Mouse (Mus musculus) thymus, postnatal 10 days (tissue): ENCODE results near the gene Dapl1.

ENCODE experiments used
- DNase-seq, 2 experiments: peaks; one replicate each; pipeline ENCODE4 v3.0.0; 2021; ENCODE audit warnings: low spot score in 2 of 2

Gene Dapl1

DNA sequence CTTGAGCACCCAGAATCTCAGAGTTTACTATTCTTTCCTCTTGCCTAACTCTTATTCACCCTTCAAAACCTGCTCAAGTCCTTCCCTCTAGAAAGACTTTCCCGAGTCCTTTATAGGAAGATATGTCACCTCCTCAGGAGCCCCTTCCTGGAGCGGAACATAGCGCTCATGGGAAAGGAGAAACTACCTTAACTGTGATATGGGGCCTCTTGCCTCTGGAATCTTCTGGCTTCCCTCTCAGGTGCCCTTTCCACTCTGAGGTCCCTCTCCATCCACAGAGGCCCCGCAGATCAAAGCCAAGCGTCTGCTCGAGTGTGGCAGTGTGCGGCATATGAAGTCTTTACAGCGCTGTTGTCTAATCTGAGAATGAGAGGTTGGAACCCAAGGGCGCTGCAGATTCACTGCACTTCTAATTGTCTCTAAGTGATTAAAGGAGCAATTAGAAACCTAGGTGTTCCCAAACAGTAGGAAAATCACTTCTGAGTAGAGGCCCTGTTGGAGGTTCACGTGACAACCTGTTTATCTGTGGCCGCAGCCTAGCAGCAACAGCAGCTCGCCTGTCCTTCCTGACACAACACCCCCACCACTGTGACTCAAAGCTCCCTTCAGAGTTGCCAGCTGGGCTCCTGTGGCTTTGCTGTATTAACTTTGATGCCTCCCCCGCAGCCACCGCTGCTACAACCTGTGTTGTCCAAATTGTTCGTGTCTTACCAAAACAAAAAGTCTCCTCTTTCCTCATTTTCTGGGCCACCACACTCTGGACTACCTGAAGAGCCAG lies 49.7 kb downstream of the Dapl1 start:
- no peak for DNase-seq

DNA sequence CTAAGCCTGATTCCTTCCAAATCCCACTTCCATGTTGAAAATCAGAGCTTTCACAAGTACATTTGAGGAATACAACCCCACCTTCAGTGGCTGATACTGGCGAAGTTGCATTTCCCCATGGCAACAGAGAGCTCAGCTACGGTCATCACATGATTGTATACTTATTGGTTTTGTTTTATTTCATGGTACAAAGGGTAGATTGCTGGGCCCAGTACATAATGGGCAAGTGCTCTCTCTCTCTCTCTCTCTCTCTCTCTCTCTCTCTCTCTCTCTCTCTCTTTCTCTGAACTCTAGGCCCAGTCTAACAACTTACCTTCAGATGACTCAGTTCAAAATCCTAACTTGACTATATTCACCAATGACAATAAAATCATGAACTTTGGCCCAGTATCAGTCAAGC lies 52.5 kb downstream of the Dapl1 start:
- no peak for DNase-seq

DNA sequence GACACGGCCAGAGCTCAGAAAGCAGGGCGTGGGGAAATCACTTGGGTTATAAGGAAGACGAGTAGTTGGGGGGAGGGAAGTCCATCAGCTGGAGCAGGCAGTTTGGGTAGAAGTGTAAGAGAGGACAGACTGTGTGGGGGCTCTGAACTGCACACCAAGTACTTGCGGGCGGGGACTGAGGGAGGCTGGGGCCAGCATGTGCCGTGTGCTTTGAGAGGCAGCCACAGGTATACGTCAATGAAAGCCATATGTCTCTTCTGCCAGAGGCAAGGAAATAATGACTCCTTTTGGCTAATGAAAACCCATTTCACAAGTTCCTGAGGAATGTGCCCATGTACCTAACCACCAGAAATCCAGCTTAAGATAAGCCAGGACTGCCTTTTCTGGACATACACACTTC lies 53.6 kb downstream of the Dapl1 start:
- no peak for DNase-seq

DNA sequence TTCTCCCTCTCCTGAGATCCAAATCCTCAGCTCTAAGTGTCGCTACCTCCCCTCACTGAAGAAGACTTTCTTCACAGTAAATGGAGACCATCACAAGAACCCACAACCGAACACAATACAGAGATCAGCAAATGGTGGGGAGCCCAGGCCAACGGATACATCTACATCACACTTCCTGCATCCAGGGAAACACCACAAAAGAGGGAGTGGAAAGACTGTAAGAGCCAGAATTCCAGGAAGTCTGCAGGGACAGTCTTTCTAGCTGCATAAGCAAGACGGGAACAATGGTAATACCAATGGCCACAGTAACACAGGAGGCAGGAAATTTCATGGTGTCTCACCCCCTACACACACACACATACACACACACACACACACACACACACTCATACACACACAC lies 55.3 kb downstream of the Dapl1 start:
- no peak for DNase-seq

DNA sequence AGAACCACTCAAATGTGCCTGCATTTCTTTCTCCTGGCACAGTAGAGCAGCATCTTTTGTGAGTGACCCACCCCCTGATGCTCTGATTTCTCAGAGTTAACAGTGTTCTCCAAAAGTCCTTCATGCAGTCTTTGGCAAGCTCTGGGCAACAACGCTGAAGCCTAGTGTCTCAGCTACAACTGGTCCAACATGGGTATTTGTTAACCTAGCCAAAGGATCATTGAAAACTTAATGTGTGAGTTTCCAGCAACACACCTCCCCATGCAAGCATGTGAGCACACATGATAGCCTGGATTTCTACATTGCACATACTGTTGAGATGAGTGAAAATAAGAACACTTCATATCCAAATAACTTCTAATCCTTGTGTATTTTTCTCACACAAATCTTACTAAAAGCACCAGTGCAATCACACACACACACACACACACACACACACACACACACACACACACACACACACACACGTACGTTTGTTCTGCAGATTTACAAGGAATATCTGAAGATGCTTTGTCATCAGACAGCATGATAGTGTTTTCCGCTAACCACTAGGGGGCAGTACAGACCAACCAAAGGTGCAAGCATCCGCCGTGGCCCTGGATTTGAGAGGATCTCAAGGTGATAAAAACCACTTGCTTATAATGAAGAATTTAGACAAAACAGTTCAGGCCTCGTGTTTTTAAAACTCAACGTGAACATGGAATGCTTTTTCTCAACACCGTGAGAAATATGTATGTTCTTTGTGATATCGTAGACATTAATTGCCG lies 56.9 kb downstream of the Dapl1 start:
- peak; percentile 62 to 91 for DNase-seq

DNA sequence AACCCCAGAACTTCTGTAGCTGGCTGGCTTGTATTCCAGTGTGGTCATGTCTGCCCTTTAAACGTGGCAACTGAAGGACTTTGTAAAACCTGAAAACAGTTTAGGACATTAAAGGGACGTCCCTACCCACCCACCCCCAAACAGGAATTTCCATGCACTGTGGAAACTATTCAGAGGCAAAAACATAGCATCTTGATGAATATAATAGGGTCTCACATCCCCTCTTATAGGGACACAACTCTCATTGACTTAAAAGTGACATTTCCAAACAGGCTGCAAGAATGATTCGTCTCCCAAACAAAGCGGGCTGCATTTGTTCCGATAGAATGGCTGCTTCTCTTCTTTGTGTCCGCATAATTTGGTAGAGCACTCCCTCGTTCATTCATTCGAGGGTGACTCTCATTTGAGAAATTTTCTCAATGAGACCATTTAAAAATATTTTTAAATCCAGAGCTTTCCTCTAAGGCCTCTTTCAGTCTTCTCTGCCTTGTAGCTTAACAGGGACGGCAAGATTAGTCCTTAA lies 59.2 kb downstream of the Dapl1 start:
- no peak for DNase-seq

DNA sequence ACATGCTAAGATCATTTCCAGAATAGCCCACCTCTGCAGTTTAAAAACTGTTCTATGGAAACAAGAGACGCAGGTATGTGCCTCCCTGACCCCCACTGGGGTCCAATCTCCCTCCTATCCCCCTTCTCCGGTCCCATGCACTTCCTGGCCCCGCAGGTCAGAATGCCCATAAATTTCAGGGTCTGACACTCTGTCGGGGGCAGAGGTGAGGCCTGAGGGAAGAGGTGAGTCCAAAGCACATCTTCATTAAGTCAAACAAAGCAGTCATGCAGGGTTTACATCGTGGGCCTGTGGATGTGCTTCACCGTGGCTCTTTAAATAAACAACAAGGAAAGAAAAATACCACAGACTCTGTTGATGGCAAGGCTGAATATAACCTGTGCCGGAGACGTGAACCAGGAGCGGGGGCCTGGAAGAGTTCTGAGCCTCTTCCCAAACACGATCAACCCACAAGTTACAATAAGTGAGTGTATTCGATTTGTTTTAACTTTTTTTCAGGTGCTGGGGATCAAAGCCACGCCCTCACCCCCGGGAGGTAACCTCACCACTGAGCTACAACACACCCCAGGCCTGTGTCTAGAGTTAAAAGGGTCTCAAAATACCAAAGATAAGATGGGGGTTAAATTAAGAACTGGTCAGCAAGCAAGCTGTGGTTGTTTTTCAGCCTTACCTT lies 59.9 kb downstream of the Dapl1 start:
- no peak for DNase-seq

DNA sequence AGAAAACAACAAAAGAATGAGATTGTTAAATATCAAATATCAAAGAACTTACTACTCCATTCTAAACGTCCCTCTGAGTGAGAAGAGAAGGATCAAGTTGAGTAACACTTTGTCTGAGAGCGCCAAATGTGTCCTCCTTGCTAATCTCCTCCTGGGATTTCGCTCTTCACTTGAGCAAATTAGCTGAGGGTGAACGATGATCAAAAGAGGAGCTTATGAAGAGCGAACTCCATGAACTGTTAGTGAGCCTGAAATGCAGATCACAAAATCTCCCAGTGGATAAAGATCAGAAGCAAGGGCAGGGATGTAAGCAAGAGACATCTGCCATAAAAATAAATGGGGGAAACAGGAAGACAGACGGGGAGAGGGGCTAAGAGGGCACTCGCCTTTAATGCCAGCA lies 60.5 kb downstream of the Dapl1 start:
- no peak for DNase-seq

DNA sequence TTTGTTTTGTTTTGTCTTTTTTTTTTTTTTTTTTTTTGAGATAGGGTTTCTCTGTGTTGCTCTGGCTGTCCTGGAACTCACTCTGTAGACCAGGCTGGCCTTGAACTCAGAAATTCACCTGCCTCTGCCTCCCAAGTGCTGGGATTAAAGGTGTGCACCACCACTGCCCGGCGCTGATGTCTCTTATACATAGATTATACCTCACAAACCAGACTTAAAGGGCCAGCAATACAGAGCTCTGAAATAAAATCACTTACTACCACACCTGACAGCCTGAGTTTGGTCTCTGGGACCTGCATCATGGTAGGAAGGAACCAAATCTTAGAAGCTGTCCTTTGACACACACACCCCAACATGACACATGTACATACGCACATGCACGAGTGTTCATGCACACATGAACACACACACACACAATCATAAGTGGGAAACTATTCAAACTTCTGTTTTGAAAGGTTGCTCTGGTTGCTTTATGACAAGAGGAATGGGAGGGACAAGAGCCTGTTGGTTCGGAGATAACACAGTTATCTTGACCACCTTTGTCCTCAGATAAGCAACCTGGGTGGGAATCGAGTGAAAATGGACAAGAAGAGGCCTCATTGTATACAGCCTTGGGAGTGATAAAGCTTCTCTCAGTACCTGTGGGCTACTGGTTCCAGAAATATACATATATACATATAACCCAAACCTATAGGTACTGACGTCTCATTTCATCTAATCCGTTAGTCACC lies 63.1 kb downstream of the Dapl1 start:
- DNase-seq = no peak

DNA sequence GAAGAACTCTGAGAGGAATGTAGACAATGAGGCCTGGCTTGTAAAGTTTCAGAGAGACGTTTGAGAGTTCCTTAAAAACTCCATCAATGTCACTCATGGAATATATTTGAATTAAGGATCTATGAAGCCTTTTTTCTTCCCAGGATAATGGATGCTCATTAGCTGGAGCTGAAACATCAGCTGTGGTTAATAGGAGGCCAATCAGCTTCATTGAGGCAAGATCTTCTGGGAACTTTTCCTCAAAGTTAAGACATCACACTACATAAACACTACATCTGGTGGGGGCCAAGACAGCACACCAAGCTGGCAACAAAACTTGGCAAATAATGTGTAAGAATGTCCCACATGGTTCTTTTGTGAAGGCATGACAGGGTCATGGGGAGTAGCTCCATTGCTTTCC lies 68.3 kb downstream of the Dapl1 start:
- DNase-seq = no peak

DNA sequence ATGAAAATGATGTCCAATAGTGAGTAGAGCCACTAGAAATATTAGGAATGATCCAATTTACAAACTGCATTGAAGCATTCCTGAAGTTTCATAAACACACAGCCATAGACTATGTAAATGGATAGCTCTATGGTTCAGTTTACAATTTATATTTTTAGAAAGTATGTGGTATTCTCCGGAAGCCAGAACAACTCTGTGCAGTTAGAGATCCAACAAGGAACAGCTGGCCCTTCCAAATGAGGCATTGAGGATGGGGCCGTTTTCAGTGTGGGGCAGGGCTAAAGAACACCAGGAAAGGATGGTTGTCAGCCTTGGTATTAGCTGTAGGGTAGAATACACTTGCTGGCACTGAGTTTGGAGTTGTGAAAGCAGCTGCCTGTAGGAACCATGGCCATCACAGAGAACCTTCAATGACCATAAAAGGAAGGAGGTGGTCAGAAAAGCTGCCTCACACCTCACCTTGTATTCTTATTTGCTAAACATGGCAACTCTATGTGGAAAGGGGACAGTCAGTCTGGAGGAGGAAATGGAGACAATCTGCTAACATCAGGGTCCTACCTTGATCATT lies 70.0 kb downstream of the Dapl1 start:
- no peak for DNase-seq
